Mouse (Mus musculus) liver, postnatal 0 days (tissue): ENCODE measurements around the gene Hist1h1c. TPM values are rescaled to one million over a fixed set of nuclear protein-coding genes. Genes with fewer than 3 reads are reported as not detected.

Experiments
- ATAC-seq: fragments of 200-750 bp; cut with Nextera tagmentation; 2 replicates; pipeline ENCODE4 v1.8.0; 2017; ENCODE audit warnings: mild to moderate bottlenecking, moderate library complexity
- DNase-seq: peaks from one replicate; pipeline ENCODE4 v3.0.0-alpha.2; 2016
- H3K27ac ChIP-seq: fragments of 300-500 bp; sonication (generic); 2 replicates; pipeline ENCODE4 v1.5.1; 2014; ENCODE audit warnings: antibody characterized with exemption, moderate library complexity, mild to moderate bottlenecking, low read depth
- H3K27me3 ChIP-seq: fragments of 300-500 bp; sonication (generic); 2 replicates; pipeline ENCODE4 v1.6.1; 2014; ENCODE audit warnings: low read length, control low read depth, mixed read lengths; ENCODE audit not compliant: insufficient read depth
- H3K36me3 ChIP-seq: fragments of 300-500 bp; sonication (generic); replicated peaks from 2 replicates; pipeline ENCODE4 v1.6.1; 2014; ENCODE audit warnings: mild to moderate bottlenecking, control low read depth, low read length, moderate library complexity, mixed read lengths; ENCODE audit not compliant: insufficient read depth
- H3K4me1 ChIP-seq: fragments of 300-500 bp; sonication (generic); 2 replicates; pipeline ENCODE4 v1.6.1; 2014; ENCODE audit warnings: antibody characterized with exemption, mild to moderate bottlenecking, control low read depth; ENCODE audit not compliant: insufficient read depth
- H3K4me2 ChIP-seq: fragments of 300-500 bp; sonication (generic); 2 replicates; pipeline ENCODE4 v1.6.1; 2014; ENCODE audit warnings: low read depth, mild to moderate bottlenecking, low read length, moderate library complexity, mixed read lengths
- H3K4me3 ChIP-seq: fragments of 300-500 bp; sonication (generic); 2 replicates; pipeline ENCODE4 v1.5.1; 2014; ENCODE audit warnings: low read depth, low read length
- H3K9ac ChIP-seq: fragments of 300-500 bp; sonication (generic); replicated peaks from 2 replicates; pipeline ENCODE4 v1.6.1; 2014; ENCODE audit warnings: mild to moderate bottlenecking, moderate library complexity
- H3K9me3 ChIP-seq: fragments of 300-500 bp; sonication (generic); 2 replicates; pipeline ENCODE4 v1.6.1; 2016; ENCODE audit warnings: mild to moderate bottlenecking, control low read depth, low read length, mixed read lengths
- CTCF ChIP-seq: sonication (generic); IDR thresholded peaks from 2 replicates; pipeline ENCODE4 v1.5.1; 2016; ENCODE audit warnings: antibody characterized with exemption, low read depth
- EP300 ChIP-seq: IDR thresholded peaks from 2 replicates; pipeline ENCODE4 v1.6.1; 2016; ENCODE audit warnings: antibody characterized with exemption, low read depth, mild to moderate bottlenecking
- WGBS: fragments of 180-500 bp; shearing (Covaris S2); extraction: QIAGEN DNeasy Blood & Tissue Kit; methylation state at CpG from one replicate; pipeline ENCODE4 v1.1.7; 2014; ENCODE audit not compliant: insufficient replicate concordance; 5-methylcytosine and 5-hydroxymethylcytosine counted together
- polyA plus RNA-seq: library from polyadenylated mRNA; unstranded; fragments of >200 nt; fragmentation: Nextera tagmentation; extraction: Ambion mirVana; gene quantifications from 2 replicates; pipeline ENCODE4 v1.2.1, GENCODE M21; 2015

Hist1h1c gene
- 69.6 and 74.1 TPM in 2 replicates for polyA plus RNA-seq

DNA sequence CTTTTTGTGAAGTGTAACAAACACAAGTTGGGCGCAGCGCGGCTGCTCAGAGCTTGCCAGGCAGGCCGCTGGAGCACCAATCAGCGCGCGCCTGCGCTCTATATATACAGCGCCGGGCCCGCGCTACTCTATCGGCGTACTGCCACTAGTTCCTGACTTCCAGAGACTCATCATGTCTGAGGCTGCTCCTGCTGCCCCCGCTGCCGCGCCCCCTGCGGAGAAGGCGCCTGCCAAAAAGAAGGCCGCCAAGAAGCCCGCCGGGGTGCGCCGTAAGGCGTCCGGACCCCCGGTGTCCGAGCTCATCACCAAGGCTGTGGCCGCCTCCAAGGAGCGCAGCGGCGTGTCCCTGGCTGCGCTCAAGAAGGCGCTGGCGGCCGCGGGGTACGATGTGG lies at the start of gene Hist1h1c:
Gene Hist1h1c, plus strand, starts transcription at position 132 of the 392 bp plus-strand sequence.
- ATAC-seq = peak; percentile 81
- Histone ChIP-seq H3K4me1 (peaks cover 5% of the 10 kb centered on the region; the same call in 1 of the 2 replicates), H3K4me3 (peak within 1 kb of the TSS; percentile 72), H3K27ac (peak within 1 kb of the TSS; percentile 100), H3K4me2 (peak within 1 kb of the TSS; percentile 86), H3K9ac (peak within 1 kb of the TSS; percentile 99), H3K36me3 (no peaks in the 10 kb centered on the region), H3K27me3 (no peaks in the 10 kb centered on the region), H3K9me3 (no peaks in the 10 kb centered on the region)
- peak; percentile 39; the same call in 1 of the 2 replicates for TF ChIP-seq CTCF
- TF ChIP-seq EP300 = no peak
- 0% methylated on average over 31 of the region's 38 CpGs for WGBS
- peak; percentile 96 for DNase-seq

DNA sequence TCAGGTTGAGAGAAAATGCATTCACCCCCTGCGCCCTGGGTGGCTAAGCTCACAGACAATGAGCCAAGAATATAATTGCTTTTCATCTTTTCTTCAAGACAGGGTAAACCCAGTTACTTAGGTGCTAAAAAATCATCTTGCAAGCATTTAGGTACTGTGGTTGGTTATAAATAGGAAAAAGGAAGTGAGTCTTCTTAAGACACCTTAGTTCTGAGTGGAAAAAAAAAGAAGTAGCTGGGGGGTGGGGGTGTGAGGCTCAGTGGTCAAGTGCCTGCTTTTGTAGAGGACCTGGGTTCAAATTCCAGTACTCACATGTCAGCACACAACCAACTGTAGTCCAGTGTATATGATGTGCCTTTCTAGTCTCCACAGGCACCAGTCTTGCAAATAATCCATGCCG lies 49.7 kb upstream of the Hist1h1c start:
- Histone ChIP-seq H3K9me3 (no peaks in the 10 kb centered on the region), H3K4me1 (peaks cover 21% of the 10 kb centered on the region), H3K27ac (no peak overlapping the region), H3K27me3 (no peaks in the 10 kb centered on the region), H3K4me2 (peak overlapping the region; percentile 24; the same call in 1 of the 2 replicates), H3K36me3 (peaks cover 14% of the 10 kb centered on the region; the same call in 1 of the 2 replicates), H3K4me3 (no peak overlapping the region), H3K9ac (0 out of 2 replicates have a peak overlapping the region, but pooled peaks have one; percentile 17)
- no peak for ATAC-seq
- no peak for DNase-seq
- 90% methylated on average over 2 of the region's 2 CpGs for WGBS
- TF ChIP-seq CTCF (no peak), EP300 (no peak)

DNA sequence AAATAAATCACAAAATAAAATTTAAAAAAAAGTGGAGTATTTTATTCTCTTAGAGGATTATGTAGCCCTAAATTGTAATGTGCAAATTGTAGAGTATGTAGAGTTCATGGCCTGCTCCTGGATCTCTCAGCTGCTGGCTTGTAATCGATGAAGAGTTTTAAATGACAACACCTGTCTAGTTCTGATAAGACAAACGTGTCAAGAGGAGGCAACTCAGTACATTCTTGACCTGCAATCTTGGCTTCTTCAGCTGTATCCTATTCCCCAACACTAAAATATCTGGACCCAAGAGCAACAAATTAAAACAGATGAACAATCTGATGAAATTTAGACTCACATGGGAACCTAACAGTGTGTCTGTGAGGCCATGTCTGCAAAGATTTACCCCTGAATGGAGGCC lies 49.1 kb upstream of the Hist1h1c start:
- no peak for TF ChIP-seq CTCF
- TF ChIP-seq EP300 = no peak
- Histone ChIP-seq H3K9me3 (no peaks in the 10 kb centered on the region), H3K27ac (no peak overlapping the region), H3K36me3 (peaks cover 14% of the 10 kb centered on the region; the same call in 1 of the 2 replicates), H3K4me3 (no peak overlapping the region), H3K4me1 (peaks cover 21% of the 10 kb centered on the region), H3K27me3 (no peaks in the 10 kb centered on the region), H3K4me2 (no peak overlapping the region), H3K9ac (no peak overlapping the region)
- DNase-seq (no peak), ATAC-seq (no peak)
- 42% methylated on average over 2 of the region's 2 CpGs for WGBS

DNA sequence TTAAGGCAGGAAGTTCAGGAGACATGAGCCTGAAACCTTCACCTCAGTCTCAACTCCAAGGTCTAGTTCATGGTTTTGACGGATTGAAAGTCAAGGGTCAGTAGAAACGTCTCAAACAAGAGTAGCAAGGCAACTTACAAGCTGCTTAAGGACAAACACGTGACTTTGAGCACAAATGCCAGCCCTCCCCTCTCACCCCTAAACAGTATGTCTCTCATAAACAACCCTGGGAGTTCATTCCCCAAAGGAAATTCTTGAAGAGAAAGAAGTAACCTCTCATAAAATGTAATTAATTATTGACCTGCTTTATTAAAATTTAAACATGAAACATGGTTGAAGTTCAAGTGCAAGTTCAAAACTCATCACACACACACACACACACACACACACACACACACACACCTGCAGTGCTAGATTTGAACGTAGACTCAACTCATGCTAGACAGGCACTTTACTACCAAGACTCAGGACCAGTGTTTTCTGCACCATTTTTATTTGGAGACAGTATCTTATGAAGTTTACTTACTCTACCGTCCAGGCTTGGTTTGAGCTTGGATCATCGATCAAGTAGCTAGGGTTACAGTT lies 44.7 kb upstream of the Hist1h1c start:
- no peak for ATAC-seq
- peak; percentile 3 for DNase-seq
- WGBS = 79% methylated on average over 6 of the region's 6 CpGs
- Histone ChIP-seq H3K4me1 (peaks cover 19% of the 10 kb centered on the region), H3K4me3 (no peak overlapping the region), H3K9ac (no peak overlapping the region), H3K27me3 (no peaks in the 10 kb centered on the region), H3K9me3 (no peaks in the 10 kb centered on the region), H3K4me2 (no peak overlapping the region), H3K36me3 (peaks cover 11% of the 10 kb centered on the region; the same call in 1 of the 2 replicates), H3K27ac (no peak overlapping the region)
- no peak for TF ChIP-seq EP300
- no peak for TF ChIP-seq CTCF

DNA sequence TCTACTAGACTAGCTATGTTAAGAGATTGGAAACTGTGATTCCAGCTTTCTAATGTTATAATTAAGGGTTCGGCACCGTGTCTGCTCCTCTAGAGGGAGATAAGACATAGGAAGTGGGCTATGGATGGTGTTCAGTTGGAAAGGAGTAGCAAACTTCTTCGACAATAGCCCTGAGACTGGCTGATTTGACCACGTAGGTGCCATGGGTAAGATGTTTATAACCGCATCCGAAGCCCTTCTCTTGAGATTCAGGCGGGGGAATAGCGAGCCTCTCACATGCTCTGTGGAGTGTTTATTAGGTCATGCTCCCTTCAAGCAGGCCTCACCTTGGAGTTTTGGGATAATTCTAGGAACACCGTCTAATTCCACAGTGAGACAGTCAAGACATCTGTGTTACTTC lies 43.7 kb upstream of the Hist1h1c start:
- Histone ChIP-seq H3K36me3 (peaks cover 11% of the 10 kb centered on the region; the same call in 1 of the 2 replicates), H3K4me3 (no peak overlapping the region), H3K9ac (no peak overlapping the region), H3K4me2 (no peak overlapping the region), H3K4me1 (peaks cover 12% of the 10 kb centered on the region), H3K27ac (0 out of 2 replicates have a peak overlapping the region, but pooled peaks have one; percentile 7), H3K9me3 (no peaks in the 10 kb centered on the region), H3K27me3 (no peaks in the 10 kb centered on the region)
- no peak for ATAC-seq
- TF ChIP-seq EP300 (no peak), CTCF (no peak)
- DNase-seq = no peak
- WGBS = 87% methylated on average over 9 of the region's 9 CpGs

DNA sequence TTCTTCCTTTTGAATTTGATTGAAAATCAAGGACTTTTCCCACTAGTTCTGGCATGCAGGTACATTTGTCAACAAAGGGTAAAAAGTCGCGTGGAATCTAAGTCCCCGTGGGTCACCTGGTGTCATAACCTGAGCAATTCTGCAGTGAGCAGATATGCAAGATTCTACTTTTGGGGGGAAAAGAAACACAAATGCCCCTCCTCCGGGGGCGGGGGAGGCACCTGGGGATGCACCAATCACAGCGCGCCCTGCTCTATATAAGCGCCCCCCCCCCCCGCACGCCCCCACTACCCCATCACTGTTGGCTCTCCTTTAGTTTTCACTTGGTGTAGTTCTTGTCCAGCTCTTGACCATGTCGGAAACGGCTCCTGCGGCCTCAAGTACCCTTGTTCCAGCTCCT lies 43.1 kb upstream of the Hist1h1c start, which contains the start of gene Hist1h1t:
Gene Hist1h1t, plus strand, starts transcription at position 301 of the 400 bp plus-strand sequence.
- peak within 1 kb of the TSS; percentile 61 for H3K4me2 ChIP-seq
- no peaks in the 10 kb centered on the region for H3K27me3 ChIP-seq
- H3K9me3 ChIP-seq = no peaks in the 10 kb centered on the region
- DNase-seq (peak; percentile 20), ATAC-seq (no peak)
- peaks cover 12% of the 10 kb centered on the region for H3K4me1 ChIP-seq
- 57% methylated on average over 13 of the region's 13 CpGs for WGBS
- peak within 1 kb of the TSS; percentile 98 for H3K27ac ChIP-seq
- H3K9ac ChIP-seq = peak within 1 kb of the TSS; percentile 44
- 0 out of 2 replicates have a peak within 1 kb of the TSS, but pooled peaks have one; percentile 4 for H3K4me3 ChIP-seq
- peaks cover 11% of the 10 kb centered on the region; the same call in 1 of the 2 replicates for H3K36me3 ChIP-seq
- TF ChIP-seq CTCF (no peak), EP300 (no peak)
